Mouse (Mus musculus) midbrain, embryonic 12.5 days (tissue): ENCODE measurements around the gene Crybg3. TPM values are rescaled to one million over a fixed set of nuclear protein-coding genes. Genes with fewer than 3 reads are reported as not detected.

ENCODE experiments used
- ATAC-seq: fragments of 200-750 bp; cut with Nextera tagmentation; 2 replicates; pipeline ENCODE4 v1.8.0; 2017; ENCODE audit warnings: low read depth, moderate TSS enrichment, moderate library complexity; ENCODE audit not compliant: low FRiP score
- H3K27ac ChIP-seq: fragments of 300-500 bp; sonication (generic); replicated peaks from 2 replicates; pipeline ENCODE4 v1.5.1; 2016; ENCODE audit warnings: mild to moderate bottlenecking
- H3K27me3 ChIP-seq: fragments of 300-500 bp; sonication (generic); 2 replicates; pipeline ENCODE4 v1.6.1; 2016; ENCODE audit warnings: mild to moderate bottlenecking
- H3K36me3 ChIP-seq: fragments of 300-500 bp; sonication (generic); 2 replicates; pipeline ENCODE4 v1.6.1; 2016
- H3K4me1 ChIP-seq: fragments of 300-500 bp; sonication (generic); 2 replicates; pipeline ENCODE4 v1.6.1; 2016
- H3K4me2 ChIP-seq: fragments of 300-500 bp; sonication (generic); replicated peaks from 2 replicates; pipeline ENCODE4 v1.6.1; 2016; ENCODE audit warnings: mild to moderate bottlenecking, moderate library complexity
- H3K4me3 ChIP-seq: fragments of 300-500 bp; sonication (generic); 2 replicates; pipeline ENCODE4 v1.5.1; 2016; ENCODE audit warnings: mild to moderate bottlenecking
- H3K9ac ChIP-seq: fragments of 300-500 bp; sonication (generic); replicated peaks from 2 replicates; pipeline ENCODE4 v1.6.1; 2016; ENCODE audit warnings: mild to moderate bottlenecking, moderate library complexity
- H3K9me3 ChIP-seq: fragments of 300-500 bp; sonication (generic); 2 replicates; pipeline ENCODE4 v1.6.1; 2016; ENCODE audit warnings: mild to moderate bottlenecking
- WGBS: fragments of 180-500 bp; shearing (Covaris S2); methylation state at CpG from one replicate; pipeline ENCODE4 v1.1.7; 2016; 5-methylcytosine and 5-hydroxymethylcytosine counted together
- polyA plus RNA-seq: library from polyadenylated mRNA; unstranded; fragments of >200 nt; fragmentation: Nextera tagmentation; extraction: Ambion mirVana; gene quantifications from 2 replicates; pipeline ENCODE4 v1.2.1, GENCODE M21; 2016

The Crybg3 gene
- polyA plus RNA-seq, result 5.5 and 5.7 TPM in 2 replicates

DNA sequence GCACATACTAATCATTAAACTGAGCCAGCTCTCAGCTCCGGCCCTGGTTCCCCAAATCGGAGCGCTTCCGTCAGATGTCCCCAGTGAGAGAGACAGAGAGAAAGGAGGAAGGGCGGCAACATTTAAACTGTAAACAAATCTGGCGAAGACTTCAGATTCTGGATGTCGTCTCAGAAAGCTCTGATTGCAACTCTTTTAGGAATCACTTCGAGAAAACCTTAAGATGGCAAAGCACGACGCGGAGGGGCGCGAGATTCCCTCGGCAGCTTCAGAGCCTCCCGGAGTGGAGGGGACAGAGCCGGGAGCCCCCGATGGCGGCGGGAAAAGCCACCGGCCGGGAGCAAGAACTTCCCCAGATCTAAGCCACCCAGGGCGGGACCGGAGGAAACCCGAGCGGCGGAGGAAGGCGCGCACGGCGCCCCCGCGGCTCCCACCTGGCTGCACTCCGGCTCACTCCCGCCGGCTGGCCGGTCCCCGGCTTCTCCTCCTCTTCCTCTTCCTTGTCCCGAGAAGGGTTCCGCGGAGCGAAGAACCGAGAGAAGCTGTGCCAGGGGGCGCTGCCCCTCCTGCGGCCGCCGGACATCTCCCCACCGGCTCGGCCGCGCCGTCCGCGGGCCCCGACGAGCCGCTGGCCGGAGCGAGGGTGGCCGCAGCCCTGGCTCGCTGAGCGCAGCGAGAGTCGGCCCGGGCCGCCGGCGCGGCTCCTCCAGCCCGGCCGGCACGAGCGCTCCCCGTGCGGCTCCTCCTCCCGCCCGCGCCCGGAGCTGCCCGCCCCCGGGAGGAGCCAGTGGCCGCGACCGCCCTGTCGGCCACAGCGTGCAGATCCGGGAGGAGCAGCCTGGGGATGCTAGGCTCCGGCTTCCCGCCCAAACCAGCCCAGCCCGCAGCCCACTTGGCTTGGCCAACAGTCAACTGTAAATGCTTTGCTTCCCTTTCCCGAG, at the start of gene Crybg3:
Crybg3 (minus strand) TSS at position 669 of the 941 bp plus-strand sequence.
- Histone ChIP-seq H3K36me3 (no peaks in the 10 kb centered on the region), H3K27me3 (peaks cover 11% of the 10 kb centered on the region), H3K9ac (peak within 1 kb of the TSS; percentile 70), H3K27ac (peak within 1 kb of the TSS; percentile 54), H3K4me3 (peak within 1 kb of the TSS; percentile 72), H3K9me3 (no peaks in the 10 kb centered on the region), H3K4me1 (peaks cover 9% of the 10 kb centered on the region; the same call in 1 of the 2 replicates), H3K4me2 (peak within 1 kb of the TSS; percentile 76)
- under 1% methylated on average over 67 of the region's 90 CpGs for WGBS
- ATAC-seq, result peak; percentile 91

DNA sequence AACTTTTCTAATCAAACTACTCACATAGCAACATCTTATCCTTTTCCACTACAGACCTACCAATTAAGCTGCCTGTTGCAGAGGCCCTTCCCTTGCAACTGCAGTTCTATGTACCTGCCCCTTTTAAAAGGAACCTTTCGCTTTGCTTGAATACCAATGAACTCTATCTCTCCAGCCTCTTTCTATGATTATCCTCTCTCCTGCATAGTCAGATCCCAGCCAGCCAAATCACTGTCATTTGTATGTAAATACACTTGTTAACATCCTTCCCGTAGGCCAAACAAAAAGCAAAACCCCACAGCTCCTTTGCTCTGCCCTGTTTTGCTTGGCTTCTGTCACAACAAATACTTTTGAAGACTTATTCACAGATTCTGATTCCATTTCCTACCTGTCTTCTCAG, 43.0 kb upstream of the Crybg3 start:
- Histone ChIP-seq H3K4me3 (no peak overlapping the region), H3K9me3 (no peaks in the 10 kb centered on the region), H3K27me3 (no peaks in the 10 kb centered on the region), H3K36me3 (no peaks in the 10 kb centered on the region), H3K4me2 (no peak overlapping the region), H3K9ac (no peak overlapping the region), H3K4me1 (no peaks in the 10 kb centered on the region), H3K27ac (no peak overlapping the region)
- no peak for ATAC-seq
- 52% methylated on average over 2 of the region's 2 CpGs for WGBS

DNA sequence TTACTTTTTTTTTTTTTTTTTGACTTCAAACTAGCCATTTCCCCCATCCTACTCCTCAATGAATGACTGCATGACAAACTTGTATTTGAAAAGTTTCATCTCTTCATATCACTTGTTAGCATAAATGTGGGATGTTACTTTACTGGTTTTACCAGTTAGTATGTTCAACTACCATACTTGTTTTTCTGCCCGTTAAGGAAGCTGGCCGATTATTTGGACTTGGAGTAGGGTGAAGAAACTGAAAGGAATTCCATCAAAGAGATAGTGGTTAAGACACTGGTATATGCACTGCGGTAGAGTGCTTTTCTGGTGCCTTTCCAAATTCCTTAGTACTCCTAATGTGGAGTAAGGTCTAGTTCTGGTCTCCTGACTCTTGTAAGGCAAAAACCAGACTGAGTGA, 39.2 kb upstream of the Crybg3 start:
- H3K4me3 ChIP-seq, result no peak overlapping the region
- no peak overlapping the region for H3K27ac ChIP-seq
- no peak overlapping the region for H3K9ac ChIP-seq
- no peaks in the 10 kb centered on the region for H3K27me3 ChIP-seq
- no peak overlapping the region for H3K4me2 ChIP-seq
- ATAC-seq, result no peak
- 95% methylated on average over 3 of the region's 3 CpGs for WGBS
- H3K36me3 ChIP-seq, result no peaks in the 10 kb centered on the region
- H3K4me1 ChIP-seq, result no peaks in the 10 kb centered on the region
- H3K9me3 ChIP-seq, result no peaks in the 10 kb centered on the region

DNA sequence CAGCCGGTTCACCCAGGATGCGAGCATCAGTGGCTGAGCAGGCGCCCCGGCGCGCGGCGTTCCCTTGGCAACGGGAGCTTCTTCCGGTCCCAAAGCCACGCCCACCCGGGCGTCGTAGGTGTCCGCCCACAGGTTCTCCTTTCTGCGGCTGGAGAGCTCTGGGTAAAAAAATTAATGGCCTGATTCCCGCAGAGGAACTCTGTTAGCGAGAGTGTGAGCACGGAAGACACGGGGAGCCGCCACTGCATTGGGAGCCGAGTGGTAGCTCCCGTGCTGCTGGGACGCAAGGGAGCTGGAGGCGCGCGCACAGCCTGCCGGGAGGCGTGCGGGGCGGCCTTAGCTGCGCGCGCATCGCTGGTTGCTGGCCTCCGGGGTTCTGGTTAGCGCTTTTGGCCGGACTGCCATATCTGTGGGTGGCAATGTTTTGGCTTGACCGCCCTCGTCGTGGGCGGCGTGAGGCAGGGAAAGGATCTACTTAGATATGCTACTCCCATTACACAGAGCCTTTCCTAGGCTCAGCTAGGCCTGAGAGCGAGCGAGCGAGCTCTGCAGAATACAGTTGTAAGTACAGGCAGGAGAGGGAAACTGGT, 38.4 kb upstream of the Crybg3 start, which contains the start of gene Arl6:
Arl6 (minus strand) TSS at position 290 of the 590 bp plus-strand sequence.
- peak within 1 kb of the TSS; percentile 99 for H3K27ac ChIP-seq
- H3K9me3 ChIP-seq, result no peaks in the 10 kb centered on the region
- no peaks in the 10 kb centered on the region for H3K27me3 ChIP-seq
- WGBS, result under 1% methylated on average over 46 of the region's 46 CpGs
- no peaks in the 10 kb centered on the region; the same call in 1 of the 2 replicates for H3K36me3 ChIP-seq
- H3K4me3 ChIP-seq, result peak within 1 kb of the TSS; percentile 75
- no peaks in the 10 kb centered on the region for H3K4me1 ChIP-seq
- peak within 1 kb of the TSS; percentile 66 for H3K4me2 ChIP-seq
- peak; percentile 98 for ATAC-seq
- H3K9ac ChIP-seq, result peak within 1 kb of the TSS; percentile 71

DNA sequence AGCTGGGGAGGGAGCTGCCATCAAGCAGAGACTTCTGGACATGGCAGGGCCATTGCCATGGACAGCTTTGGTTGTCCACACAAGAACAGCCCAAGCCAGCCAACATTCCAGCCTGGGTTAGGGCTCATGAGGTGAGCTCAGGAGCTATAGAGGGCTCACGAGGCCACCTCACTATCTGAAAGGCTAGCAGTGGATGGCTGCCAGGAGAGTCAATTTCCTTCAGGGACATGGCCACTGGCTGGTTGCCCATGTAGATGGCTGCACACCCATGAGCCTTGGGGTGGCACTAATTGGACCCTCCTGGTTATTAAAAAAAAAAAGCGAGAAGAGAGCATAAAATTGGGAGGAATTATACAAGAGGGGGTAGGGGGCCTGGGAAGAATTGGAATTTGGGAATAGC, 33.8 kb upstream of the Crybg3 start:
- no peaks in the 10 kb centered on the region for H3K9me3 ChIP-seq
- no peaks in the 10 kb centered on the region for H3K4me1 ChIP-seq
- no peak for ATAC-seq
- peaks cover 9% of the 10 kb centered on the region for H3K36me3 ChIP-seq
- H3K27ac ChIP-seq, result no peak overlapping the region
- H3K27me3 ChIP-seq, result no peaks in the 10 kb centered on the region
- H3K9ac ChIP-seq, result no peak overlapping the region
- no peak overlapping the region for H3K4me2 ChIP-seq
- 87% methylated on average over 2 of the region's 2 CpGs for WGBS
- no peak overlapping the region for H3K4me3 ChIP-seq

DNA sequence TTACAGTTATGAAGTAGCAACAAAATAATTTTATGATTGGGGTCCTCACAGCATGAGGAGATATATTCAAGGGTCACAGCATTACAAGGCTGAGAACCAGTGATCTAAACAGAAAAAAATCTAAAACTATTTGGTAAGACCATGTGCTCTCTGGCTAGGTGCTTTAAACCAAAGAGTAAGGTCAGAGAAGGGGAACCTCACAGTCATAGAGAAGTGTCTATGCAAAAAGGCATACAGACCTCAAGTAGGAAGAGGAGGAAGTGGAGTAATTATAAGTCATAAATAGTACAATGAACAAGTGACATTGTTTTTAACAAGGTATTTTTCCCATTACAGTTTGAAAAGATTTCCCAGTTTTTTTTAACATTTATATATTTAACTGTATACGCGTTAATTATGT, 20.8 kb upstream of the Crybg3 start:
- Histone ChIP-seq H3K4me3 (no peak overlapping the region), H3K36me3 (no peaks in the 10 kb centered on the region; the same call in 1 of the 2 replicates), H3K27ac (no peak overlapping the region), H3K4me2 (no peak overlapping the region), H3K27me3 (no peaks in the 10 kb centered on the region), H3K4me1 (no peaks in the 10 kb centered on the region), H3K9me3 (no peaks in the 10 kb centered on the region), H3K9ac (no peak overlapping the region)
- 95% methylated on average over 2 of the region's 2 CpGs for WGBS
- no peak for ATAC-seq

DNA sequence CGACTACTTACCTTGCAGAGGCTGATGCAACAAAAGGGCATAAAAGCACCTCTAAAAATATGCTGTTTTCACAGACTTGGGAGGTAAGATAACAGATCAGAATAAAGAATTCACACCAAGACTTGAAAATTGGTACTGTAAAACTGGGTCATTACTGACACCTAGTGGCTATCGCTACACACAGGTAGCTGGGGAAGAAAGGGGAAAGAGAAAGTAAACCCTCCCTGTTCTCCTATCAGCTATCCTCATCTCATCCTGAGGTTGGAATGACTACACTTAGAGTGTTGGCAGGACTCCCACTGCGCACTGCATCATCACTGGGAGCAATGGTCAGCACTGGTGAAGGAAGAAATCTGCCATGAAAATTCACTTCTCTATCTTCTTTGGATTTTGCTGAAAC, 16.4 kb upstream of the Crybg3 start:
- no peak overlapping the region for H3K4me3 ChIP-seq
- H3K9ac ChIP-seq, result no peak overlapping the region
- peak; percentile 63 for ATAC-seq
- 45% methylated on average over 3 of the region's 3 CpGs for WGBS
- H3K9me3 ChIP-seq, result no peaks in the 10 kb centered on the region
- H3K4me1 ChIP-seq, result no peaks in the 10 kb centered on the region
- H3K36me3 ChIP-seq, result no peaks in the 10 kb centered on the region; the same call in 1 of the 2 replicates
- no peak overlapping the region for H3K27ac ChIP-seq
- H3K4me2 ChIP-seq, result no peak overlapping the region
- H3K27me3 ChIP-seq, result no peaks in the 10 kb centered on the region

DNA sequence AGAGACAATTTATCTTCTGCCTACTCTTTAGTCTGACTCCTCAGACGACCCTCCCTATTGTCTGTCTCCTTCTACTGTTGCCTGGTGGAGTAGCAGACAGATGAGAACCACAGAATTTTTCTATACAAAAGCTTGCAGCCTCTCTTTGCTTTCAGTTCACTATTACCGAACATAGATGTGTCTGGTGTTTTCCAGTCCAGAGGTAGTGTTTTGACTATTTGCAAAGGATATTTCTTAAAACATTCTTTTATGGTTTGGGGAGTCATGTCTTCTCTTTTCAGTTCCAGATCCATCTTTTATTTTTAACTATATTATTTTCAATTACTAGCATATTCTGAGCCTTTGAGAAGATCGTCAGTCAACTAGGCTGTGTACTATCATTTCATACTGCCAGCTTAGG, 14.9 kb upstream of the Crybg3 start:
- peaks cover 8% of the 10 kb centered on the region; the same call in 1 of the 2 replicates for H3K36me3 ChIP-seq
- ATAC-seq, result no peak
- H3K27ac ChIP-seq, result no peak overlapping the region
- H3K9ac ChIP-seq, result no peak overlapping the region
- WGBS, result 83% methylated on average over 3 of the region's 3 CpGs
- H3K4me3 ChIP-seq, result no peak overlapping the region
- no peak overlapping the region for H3K4me2 ChIP-seq
- no peaks in the 10 kb centered on the region for H3K9me3 ChIP-seq
- H3K27me3 ChIP-seq, result no peaks in the 10 kb centered on the region
- no peaks in the 10 kb centered on the region for H3K4me1 ChIP-seq

DNA sequence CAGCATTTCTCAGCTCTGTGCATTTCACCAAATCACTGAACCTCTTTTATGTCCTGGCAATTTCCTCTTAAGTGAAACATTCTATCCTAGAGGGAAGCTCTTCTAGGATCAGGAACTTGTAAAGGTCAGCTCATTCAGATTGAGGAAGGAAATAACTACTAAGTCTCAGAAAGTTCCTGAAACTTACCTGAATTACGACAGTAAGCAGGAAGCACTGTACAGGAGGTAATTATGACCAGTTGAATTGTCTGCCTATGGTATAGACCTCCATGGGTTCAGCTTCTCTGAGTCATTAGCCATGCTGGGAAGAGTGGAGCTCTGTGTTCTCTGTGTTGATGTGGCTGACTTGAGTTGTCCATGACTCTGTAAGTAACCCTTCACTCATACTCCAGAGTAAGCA, 10.0 kb upstream of the Crybg3 start:
- Histone ChIP-seq H3K4me3 (no peak overlapping the region), H3K36me3 (peaks cover 12% of the 10 kb centered on the region; the same call in 1 of the 2 replicates), H3K4me1 (no peaks in the 10 kb centered on the region), H3K27me3 (no peaks in the 10 kb centered on the region), H3K9ac (no peak overlapping the region), H3K27ac (no peak overlapping the region), H3K9me3 (no peaks in the 10 kb centered on the region), H3K4me2 (no peak overlapping the region)
- WGBS, result 91% methylated on average over 1 of the region's 1 CpGs
- ATAC-seq, result no peak

DNA sequence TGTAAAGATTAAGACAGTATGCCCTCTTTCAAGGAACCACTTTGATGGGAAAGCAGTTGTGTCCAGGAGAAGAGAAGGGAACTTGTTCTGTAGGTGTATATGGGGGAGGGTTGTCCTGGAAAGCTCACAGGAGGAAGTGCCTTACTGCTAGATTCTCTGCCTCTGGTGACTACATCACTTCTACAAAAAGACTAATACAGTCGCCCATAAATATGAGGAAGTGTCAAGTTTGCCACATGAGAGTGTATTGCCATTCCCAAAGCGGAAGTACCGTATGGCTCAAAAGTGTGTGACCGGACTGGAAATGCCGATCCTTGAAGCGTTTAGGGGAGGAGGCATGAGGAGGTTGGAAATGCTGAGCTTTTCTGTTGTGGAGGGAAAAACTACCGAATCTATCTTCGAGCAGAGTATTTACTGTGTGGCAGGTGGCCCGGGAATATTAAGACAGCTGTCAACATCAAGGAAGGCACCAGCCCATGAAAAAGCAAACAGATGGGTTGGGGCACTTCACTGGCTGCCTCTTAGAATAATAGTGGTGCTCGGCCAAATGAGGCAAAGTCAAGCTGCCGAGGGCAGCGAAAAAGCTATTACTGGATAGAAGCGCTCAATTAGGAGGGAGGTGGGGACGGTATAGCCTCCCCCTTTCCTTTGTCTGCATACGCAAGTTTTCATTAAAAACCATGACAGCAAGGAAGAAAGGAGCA, 3.5 kb upstream of the Crybg3 start:
- Histone ChIP-seq H3K4me2 (peak overlapping the region; percentile 44), H3K27me3 (peaks cover 11% of the 10 kb centered on the region), H3K36me3 (no peaks in the 10 kb centered on the region), H3K9me3 (no peaks in the 10 kb centered on the region), H3K4me3 (peak overlapping the region; percentile 13), H3K27ac (peak overlapping the region; percentile 49), H3K4me1 (peaks cover 6% of the 10 kb centered on the region; the same call in 1 of the 2 replicates), H3K9ac (no peak overlapping the region)
- peak; percentile 69 for ATAC-seq
- 35% methylated on average over 15 of the region's 15 CpGs for WGBS

DNA sequence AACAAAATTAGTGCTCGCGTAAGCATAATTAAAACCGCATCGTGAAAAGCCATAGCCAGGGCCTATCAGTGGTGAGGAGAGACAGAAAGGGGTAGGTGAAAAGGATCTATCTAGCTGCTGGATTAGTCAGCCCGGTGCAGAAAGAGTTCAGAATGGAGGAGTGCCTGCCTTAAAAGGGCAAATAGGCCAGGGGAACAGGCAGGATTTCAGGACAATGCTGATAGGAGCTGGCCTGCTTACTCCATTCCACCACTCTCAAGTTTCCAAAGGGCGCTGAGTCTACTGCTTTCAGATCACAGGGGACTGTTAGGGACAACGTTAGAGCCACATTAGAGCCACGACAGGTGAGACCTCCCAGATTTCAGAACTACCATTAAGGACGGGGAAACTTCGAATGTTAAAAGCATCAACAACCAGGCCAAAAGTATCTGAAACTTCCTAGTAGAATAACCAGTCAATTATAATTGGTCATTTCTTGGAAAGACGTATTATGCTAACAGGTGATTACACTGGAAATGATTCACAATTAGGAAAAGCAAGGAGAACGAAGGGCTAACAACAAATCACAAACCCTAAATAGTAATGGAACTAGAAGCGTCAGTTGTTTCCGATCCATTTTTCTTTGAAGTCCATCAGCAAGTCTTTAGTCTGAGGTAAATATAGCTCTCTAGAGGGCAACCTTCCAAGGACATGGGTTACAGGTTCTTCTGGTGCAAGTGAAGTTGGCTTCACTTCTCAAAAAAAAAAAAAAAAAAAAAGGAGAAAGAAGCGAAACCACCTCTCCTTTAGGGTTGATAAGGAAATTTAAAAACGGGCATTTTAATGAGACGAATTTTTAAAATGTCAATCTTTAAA, 1.1 kb downstream of the Crybg3 start:
- Histone ChIP-seq H3K9me3 (no peaks in the 10 kb centered on the region), H3K4me3 (peak overlapping the region; percentile 72), H3K9ac (no peak overlapping the region; the same call in 1 of the 2 replicates), H3K27ac (no peak overlapping the region), H3K4me2 (peak overlapping the region; percentile 76), H3K36me3 (no peaks in the 10 kb centered on the region), H3K27me3 (peaks cover 11% of the 10 kb centered on the region), H3K4me1 (peaks cover 9% of the 10 kb centered on the region; the same call in 1 of the 2 replicates)
- WGBS, result 13% methylated on average over 17 of the region's 17 CpGs
- no peak for ATAC-seq
